Comparison of ENCODE assay signal across 16 mouse cellular contexts in the genomic region with DNA sequence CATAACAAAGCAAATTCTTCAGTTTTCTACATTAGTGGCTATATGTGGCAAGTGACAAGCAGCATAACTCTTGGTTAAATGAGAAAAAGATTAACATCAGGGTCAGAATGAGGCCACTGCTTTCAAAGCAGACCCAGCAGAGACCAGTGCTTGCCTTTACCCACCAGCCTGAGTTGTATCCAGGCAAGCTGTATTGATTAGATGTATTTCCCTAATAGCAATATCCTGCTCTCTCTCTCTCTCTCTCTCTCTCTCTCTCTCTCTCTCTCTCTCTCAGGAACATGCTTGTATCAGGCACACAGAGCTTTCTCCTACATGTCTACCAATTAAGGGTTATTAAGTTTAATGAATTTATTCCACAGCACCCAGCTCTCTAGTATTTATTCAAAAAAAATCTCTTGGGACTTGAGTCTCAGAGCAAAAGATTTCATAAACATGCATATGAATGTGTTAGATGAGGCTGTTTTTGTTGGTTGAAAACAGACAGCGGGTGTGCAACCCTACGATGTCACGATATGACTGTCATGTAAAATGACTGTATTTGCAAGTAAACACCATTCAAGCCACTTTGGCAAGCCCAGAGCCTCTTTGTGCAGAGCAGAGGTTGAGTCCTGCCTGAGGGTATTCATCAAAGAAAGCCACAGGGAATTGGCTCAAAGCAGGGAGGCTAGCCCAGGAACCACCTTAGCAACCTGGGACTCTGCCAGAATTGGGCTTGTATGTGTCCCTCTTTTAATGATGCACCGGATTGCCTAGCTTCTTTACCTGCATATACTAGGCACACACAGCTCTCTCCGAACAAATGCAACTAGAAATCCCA.
DNase-seq lines count a peak whose midpoint lies in the region; ATAC-seq lines count a peak whose summit lies in the region.
"Had no signal": no experiment of that assay in that cellular context is flagged by ENCODE, and none has a peak within 500 bp of the region (broad histone marks: within the 10 kb centered on the region; RNA-seq: fewer than 3 reads in every experiment).

No protein-coding gene starts in this region.

- WGBS in forebrain, embryonic 16.5 days: 43% methylated on average over 5 of the region's 5 CpGs
- WGBS in midbrain, embryonic 14.5 days: 52% methylated on average over 5 of the region's 5 CpGs

- no peaks in the 10 kb centered on the region for H3K9me3 ChIP-seq in forebrain, embryonic 16.5 days (ENCODE audit: control insufficient read depth, low read length)
- no peaks in the 10 kb centered on the region for H3K9me3 ChIP-seq in midbrain, embryonic 14.5 days (ENCODE audit: control insufficient read depth, low read length)
- H3K9me3 ChIP-seq: embryonic facial prominence, embryonic 13.5 days; heart, embryonic 15.5 days; liver, embryonic 13.5 days had no signal

- H3K4me3 ChIP-seq in forebrain, embryonic 16.5 days (replicated peaks; ENCODE audit: low read length): no peak overlapping the region
- no peak overlapping the region for H3K4me3 ChIP-seq in midbrain, embryonic 14.5 days (replicated peaks; ENCODE audit: low read depth, low read length)
- H3K4me3 ChIP-seq: embryonic facial prominence, embryonic 13.5 days; heart, embryonic 15.5 days; layer of hippocampus, adult 2 months; liver, embryonic 13.5 days had no signal

- no peaks in the 10 kb centered on the region for H3K36me3 ChIP-seq in forebrain, embryonic 16.5 days (ENCODE audit: control insufficient read depth, insufficient read depth)
- no peaks in the 10 kb centered on the region for H3K36me3 ChIP-seq in midbrain, embryonic 14.5 days (ENCODE audit: control insufficient read depth, insufficient read depth, low read length)
- H3K36me3 ChIP-seq: embryonic facial prominence, embryonic 13.5 days; heart, embryonic 15.5 days; liver, embryonic 13.5 days had no signal

- no peaks in the 10 kb centered on the region for H3K27me3 ChIP-seq in forebrain, embryonic 16.5 days (replicated peaks; ENCODE audit: control insufficient read depth, insufficient read depth, low read length)
- H3K27me3 ChIP-seq in midbrain, embryonic 14.5 days (ENCODE audit: control insufficient read depth, insufficient read depth, low read length): no peaks in the 10 kb centered on the region
- H3K27me3 ChIP-seq: embryonic facial prominence, embryonic 13.5 days; heart, embryonic 15.5 days; liver, embryonic 13.5 days had no signal

- no peak overlapping the region for H3K4me2 ChIP-seq in forebrain, embryonic 16.5 days (ENCODE audit: low read length)
- H3K4me2 ChIP-seq in midbrain, embryonic 14.5 days (ENCODE audit: low read length): no peak overlapping the region
- H3K4me2 ChIP-seq: embryonic facial prominence, embryonic 13.5 days; heart, embryonic 15.5 days; liver, embryonic 13.5 days had no signal

- H3K4me1 ChIP-seq in forebrain, embryonic 16.5 days (replicated peaks; ENCODE audit: control insufficient read depth, insufficient read depth, low read length): peaks cover 2% of the 10 kb centered on the region; the same call in 1 of the 2 replicates
- peaks cover 17% of the 10 kb centered on the region for H3K4me1 ChIP-seq in midbrain, embryonic 14.5 days (ENCODE audit: control insufficient read depth, insufficient read depth, low read length)
- H3K4me1 ChIP-seq: embryonic facial prominence, embryonic 13.5 days; heart, embryonic 15.5 days; liver, embryonic 13.5 days had no signal

- no peak overlapping the region for H3K9ac ChIP-seq in forebrain, embryonic 16.5 days (replicated peaks; ENCODE audit: low read depth, low read length)
- H3K9ac ChIP-seq in midbrain, embryonic 14.5 days (replicated peaks; ENCODE audit: low read length): no peak overlapping the region
- H3K9ac ChIP-seq: embryonic facial prominence, embryonic 13.5 days; heart, embryonic 15.5 days; liver, embryonic 13.5 days had no signal

- DNase-seq in layer of hippocampus, postnatal 10 days (ENCODE audit: low spot score in 2 of 2): peak; percentile 22 to 27
- DNase-seq in layer of hippocampus, postnatal 25 days (ENCODE audit: extremely low spot score in 1 of 2, low spot score in 1 of 2): no peak
- peak; percentile 81 for DNase-seq in ES-CJ7 (ENCODE audit: low read depth, low spot score)
- DNase-seq in midbrain, embryonic 14.5 days: peak; percentile 54
- no peak for DNase-seq in spleen, postnatal 36 days (ENCODE audit: low spot score in 2 of 2)
- DNase-seq: adrenal gland, postnatal 10 days; cerebellum, postnatal 36 days; gastrocnemius, postnatal 36 days; liver, embryonic 13.5 days; right cerebral cortex, adult 18-20 months had no signal

- no peak overlapping the region for H3K27ac ChIP-seq in forebrain, embryonic 16.5 days (ENCODE audit: low read length)
- peak overlapping the region; percentile 60 for H3K27ac ChIP-seq in midbrain, embryonic 14.5 days (replicated peaks; ENCODE audit: low read depth, low read length)
- H3K27ac ChIP-seq: embryonic facial prominence, embryonic 13.5 days; heart, embryonic 15.5 days; liver, embryonic 13.5 days had no signal

- ATAC-seq in forebrain, embryonic 16.5 days: peak; percentile 45
- no peak for ATAC-seq in midbrain, embryonic 14.5 days (ENCODE audit: low FRiP score, low TSS enrichment)
- ATAC-seq in erythroblast, adult 5-6 weeks (replicated peaks; ENCODE audit: low FRiP score, poor library complexity, severe bottlenecking): no peak
- ATAC-seq: lung, postnatal 0 days had no signal

Comparison
In these comparisons a context has a peak if more than half of its experiments do, and no peak if none do; other contexts are left out.
1. DNase-seq: peak in layer of hippocampus, postnatal 10 days (2 of 2), ES-CJ7 (single experiment) and midbrain, embryonic 14.5 days (single experiment); none in layer of hippocampus, postnatal 25 days (0 of 2) and spleen, postnatal 36 days (0 of 2).